Mouse (Mus musculus) lung, postnatal 14 days (tissue): ENCODE results near the gene Sema6d.

Source experiments
- DNase-seq: peaks from one replicate; pipeline ENCODE4 v3.0.0; 2021

The Sema6d gene

DNA sequence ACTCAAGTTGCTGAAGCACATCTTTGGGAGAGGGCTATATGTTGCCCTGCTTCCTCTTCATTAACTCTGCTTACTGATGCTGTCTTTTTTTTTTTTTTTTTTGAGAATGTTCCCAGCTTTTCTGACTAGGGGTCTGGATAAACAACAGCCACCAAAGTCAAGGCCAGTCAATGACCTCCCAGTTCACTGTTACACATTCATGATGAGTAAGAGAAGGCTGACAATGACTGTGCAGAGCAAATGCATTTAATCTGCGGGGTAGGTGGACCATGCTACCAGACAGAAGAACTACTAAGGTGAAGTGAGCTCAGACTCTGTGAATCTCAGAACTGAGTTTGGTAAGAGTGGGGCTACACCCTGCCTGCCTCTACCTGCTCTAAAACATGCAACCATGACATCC is 396.0 kb downstream of the Sema6d start:
- DNase-seq, result no peak

DNA sequence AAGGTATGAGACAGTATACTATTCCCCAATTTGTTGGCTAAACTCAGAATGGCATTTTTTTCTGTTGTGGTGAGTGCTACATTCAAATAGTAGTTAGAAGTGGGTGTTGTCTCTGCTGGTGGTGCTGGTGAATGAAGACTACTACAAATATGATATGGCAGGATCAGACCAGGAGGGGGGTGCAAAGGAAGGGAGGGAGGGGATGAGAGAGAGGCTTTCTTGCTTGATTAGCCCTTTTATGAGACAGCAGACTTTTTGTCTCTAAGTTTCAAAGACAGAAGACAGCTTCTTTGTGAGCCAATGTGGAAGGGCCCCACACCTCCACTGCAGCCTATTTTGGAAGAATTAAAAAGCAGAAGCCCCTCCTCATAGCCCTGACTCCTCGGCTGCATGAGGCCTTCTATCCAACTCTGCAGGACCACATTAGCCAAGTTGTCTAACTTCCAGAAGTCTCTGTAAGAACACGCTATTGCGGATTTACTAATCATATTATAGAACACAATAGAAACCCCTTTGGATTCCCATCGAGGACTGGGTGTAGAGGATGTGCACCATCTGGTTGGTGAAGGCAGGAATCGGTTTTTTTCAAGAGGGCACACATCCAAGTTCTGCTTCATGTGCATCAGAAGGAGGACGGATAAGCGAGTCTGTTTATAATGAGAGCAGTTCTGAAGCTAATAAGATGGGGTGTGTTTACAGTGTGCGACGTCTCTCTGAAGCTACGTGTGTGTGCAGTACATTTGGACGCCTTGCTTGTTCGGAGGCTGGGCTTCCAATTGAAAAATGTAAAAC is 400.4 kb downstream of the Sema6d start:
- DNase-seq, result peak; percentile 64

DNA sequence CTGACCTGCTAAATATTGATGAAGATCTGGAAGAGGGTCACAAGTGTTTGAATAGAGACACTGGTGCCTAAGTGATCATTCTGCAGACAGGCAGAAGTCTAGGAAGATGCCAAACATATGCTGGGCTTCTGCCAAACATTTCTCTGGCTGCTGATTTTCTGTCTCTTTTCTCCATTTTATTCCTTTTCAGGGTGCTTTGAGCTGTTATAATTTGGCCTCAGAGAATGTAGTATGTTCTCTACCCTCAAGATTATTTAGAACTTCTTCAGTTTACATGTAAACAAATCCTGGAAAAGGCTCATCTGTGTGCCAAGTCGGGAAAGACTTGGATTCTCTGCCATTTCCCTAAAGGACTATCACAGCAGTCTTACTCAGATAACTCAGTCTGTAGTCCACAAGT is 406.0 kb downstream of the Sema6d start:
- DNase-seq, result peak; percentile 17

DNA sequence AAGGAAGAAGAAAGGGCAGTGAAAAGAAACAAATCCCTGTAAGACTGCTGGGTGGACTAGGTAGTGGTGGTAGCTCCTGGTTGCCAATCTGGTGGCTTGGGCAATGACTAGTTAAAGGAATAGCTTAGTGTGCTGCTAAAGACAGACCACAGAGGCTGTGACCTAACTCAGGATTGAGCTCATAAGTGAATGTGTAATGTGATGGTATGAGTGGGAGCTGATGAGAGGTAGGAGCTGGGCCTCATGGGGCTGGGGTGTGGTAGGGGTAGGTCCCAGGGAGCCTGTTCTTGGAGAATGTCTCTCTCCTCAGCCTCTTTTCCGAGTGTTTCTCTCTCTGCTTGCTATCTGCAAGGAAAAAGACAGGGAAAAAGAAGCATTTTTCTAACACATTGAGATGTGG is 409.9 kb downstream of the Sema6d start:
- DNase-seq, result no peak

DNA sequence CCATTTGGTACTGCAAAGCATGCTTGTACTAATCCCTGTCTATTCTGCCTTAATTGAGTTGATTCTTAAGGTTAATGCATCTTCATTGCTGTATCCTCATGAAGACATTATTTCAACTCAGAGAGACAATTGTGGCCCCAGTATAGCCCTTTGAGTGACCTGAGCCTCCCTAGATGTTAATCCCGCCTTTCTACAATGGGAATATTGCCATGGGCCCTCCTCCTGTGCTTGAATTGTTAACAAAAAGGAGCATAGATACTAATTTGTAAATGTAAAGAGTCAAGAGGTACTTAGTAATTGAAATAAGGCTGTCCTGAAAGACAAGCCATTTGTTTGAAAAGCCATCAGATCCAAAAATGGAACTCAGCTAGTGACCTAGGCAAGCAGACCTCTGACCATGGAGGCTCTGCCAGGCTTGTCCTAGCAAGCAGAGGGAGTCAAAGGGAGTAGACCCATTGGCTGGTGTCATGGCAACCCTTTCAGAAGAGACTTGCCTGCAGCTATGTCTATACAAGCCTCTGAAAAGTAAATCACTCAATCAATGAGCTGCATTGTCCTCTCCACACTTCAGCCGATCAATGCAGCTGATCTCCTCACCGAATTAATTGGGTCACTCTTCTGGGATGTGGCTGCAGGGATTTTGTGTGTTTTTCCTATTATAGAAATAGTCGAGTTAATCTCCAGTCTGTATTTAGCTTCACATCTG is 416.2 kb downstream of the Sema6d start:
- no peak for DNase-seq

DNA sequence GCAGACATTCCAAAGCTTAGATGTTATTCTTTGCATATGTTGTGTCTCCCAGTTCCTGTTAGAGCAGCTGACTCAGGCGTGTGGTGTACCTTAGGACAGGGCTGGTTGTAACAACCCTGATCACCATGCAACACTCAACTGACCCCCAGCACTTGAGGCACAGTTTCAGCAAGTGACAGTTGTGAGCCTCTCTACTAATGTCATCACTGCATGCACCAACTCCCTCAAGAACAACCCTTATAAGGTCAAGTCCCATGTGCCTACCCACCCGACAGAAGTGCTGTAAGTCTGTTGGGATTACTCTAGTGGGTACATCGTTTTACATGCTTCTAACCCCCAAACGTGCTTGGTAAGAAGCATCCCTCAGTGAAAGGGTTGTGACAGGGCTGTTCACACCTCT is 418.0 kb downstream of the Sema6d start:
- DNase-seq, result no peak

DNA sequence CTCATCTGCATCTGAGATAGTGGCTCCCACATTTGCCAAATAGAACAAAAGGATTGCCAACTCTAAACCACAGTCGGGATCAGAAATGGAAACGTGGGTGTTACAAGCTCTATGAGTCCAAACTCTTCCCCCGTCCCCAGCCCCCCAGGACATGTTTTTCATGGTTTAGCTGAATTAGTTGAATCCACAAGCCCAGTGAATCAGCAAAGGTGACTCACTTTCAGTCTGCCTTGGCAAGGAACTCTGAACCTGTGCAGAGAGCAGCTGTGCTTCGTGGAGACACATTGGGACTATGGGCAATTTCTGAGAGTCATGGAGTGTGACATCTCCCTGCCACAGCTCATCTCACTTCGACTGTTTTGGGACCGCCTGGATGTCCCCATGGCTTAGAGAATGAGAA is 419.7 kb downstream of the Sema6d start:
- DNase-seq, result no peak

DNA sequence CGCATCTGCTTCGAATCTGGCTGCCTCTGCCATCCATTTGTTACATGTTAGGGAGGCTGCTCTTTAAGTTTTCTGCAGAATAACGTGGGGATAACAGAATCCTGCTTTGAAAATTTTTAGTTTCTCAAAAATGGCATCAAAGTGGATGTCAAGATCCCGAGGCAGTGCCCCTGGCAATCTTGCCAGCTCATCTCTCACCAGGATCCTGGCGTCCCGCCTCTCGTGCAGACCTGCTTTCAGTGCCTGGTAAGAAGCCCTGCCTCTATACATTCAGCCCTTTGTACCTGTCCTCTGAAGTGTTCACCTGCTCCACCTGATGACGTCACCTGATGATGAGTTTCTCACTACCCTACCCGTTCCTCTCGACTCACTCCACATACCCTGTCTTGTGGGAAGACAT is 422.1 kb downstream of the Sema6d start:
- no peak for DNase-seq

DNA sequence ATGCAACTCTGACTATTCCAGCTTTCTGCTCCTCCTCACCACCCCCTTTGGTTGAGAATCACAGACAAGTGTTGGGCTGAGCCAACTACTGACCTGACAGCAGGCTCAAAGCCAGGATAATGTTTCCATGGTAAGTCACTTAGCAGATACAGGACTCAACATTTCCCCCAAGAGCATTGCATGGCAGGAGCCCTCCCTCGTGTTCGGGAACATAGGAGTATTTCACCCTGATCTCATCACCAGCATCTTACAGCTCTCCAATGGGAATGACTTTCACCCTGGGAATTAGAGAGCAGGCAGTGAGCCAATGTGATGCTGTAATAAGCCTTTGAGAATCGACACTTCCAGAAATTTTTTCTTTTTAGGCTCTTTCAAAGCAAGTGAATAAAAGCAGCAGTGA is 432.7 kb downstream of the Sema6d start:
- DNase-seq, result peak; percentile 38

DNA sequence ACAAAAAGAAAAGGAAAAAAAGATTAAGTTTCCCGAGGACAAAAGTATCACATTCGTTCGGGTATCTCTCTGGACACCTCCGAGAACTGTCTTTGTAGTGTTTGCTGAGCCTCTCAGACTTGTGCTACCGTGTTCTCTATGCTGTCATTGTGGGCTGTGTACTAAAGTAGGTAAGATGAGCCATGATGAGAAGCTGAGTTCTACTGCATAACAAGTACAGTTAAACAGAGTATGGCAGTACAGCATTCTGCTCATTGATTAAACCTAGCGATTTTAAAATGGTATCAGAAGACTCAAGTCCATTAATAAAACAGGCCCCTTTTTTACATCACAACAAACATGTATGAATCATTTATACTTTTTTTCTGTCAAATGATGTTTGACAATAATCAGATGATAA is 433.9 kb downstream of the Sema6d start:
- no peak for DNase-seq

DNA sequence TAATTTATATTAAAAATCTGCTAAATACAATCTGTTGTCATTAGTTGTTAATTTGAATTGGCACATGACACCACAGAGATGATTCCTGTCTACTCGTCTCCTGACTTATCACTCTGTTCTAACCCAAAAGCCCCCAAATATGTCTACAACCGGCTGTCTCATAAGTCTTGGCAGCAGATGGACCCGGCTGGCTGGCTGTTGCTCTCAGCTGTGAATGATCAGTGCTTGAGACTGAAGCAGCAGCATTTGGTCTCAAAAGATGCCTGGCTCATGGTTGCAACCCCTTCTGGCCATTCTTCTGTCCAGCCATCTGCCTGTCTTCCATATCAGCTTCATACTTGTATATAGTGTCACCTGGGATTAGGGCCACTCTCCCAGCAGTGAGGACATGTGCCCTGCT is 434.4 kb downstream of the Sema6d start:
- DNase-seq, result peak; percentile 5

DNA sequence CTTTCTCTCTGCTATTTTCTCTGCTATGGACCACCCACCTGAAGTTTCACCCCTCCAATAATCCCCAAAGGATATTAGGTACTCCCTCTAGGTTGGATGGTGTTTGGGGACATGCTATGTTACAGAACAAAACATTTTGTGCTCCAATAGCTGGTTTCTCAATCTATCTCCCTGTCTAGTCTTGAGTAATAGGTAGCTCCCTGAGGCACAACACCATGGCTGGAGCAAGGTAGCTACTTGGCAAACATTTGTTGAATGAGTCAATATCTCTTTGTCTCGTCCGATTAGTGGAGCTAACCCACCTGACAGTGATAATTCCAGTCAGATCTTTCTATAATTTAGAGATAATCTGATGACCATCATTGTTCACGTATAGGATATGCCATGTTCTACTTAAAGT is 437.9 kb downstream of the Sema6d start:
- DNase-seq, result no peak

DNA sequence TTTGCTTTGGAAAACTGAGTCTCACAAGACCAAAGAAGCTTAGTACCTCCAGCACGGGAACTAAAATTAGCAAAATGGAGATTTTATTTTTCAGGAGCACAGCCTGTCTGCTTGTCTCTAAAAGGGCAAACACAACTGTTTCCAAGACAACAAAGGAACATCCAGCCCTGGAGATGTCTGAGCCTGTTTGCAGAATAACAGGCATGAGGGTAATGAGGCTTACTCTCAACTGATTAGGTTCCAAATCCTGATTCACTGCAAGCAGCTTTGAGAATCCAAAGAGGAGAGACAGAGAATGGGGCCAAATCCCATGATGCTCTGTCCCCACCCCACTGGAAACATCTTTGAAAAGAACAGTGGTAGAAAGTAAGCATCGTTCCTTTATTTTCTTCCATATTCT is 440.7 kb downstream of the Sema6d start:
- no peak for DNase-seq

DNA sequence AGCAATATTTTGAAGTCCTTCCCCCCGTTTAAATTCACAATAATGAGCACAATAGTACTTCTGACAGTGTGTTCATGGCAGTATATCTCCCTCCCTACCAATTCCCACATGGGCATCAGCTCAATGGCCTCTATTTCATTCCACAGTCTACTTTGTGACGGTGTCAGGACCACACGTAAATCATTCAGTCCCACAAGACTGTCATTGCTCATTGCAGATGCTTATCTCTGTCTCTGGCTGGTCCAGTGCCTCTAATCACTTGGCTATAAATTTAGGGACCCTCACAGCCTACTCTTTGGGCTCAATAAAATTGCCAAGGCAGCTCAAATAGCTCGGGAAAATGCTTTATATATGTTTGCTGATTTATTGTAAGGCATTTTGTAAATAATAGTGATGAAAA is 441.3 kb downstream of the Sema6d start:
- DNase-seq, result no peak

DNA sequence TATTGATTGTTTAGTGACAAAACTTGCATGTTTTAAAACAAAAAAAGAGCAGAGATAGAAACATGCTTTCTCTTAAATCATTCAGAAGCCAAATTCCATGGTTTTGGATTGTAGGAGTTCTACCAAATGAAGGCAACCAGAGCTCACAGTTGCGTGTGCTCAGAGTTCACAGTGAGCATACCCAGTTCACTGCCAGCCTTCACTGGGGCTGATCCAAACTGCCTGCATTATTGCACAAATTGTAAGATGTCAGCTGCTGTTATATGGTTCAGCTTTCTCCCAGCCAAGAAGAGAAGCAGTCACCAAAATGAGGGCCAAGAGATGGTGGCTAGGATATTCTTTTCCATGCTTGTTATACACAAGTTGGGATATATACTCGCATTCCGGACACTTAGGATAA is 443.1 kb downstream of the Sema6d start:
- DNase-seq, result no peak

DNA sequence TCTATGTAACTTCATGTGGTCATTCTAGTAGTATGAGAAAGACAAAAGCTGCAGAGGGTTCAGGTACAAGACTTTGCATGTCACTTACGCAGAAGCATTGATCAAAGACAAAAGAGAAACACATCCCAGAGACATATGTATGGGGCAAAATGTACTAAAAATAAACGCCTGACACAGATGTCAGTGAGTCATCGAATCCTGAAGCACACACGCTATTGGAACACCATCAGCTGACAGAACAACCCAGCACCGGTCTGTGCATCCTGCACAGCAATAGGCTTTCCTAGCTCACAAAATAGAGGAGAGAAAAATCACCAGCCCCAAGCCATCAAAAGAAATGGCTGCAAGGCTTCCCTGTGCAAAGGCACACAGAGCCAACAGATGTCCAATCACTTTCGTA is 443.8 kb downstream of the Sema6d start:
- no peak for DNase-seq

DNA sequence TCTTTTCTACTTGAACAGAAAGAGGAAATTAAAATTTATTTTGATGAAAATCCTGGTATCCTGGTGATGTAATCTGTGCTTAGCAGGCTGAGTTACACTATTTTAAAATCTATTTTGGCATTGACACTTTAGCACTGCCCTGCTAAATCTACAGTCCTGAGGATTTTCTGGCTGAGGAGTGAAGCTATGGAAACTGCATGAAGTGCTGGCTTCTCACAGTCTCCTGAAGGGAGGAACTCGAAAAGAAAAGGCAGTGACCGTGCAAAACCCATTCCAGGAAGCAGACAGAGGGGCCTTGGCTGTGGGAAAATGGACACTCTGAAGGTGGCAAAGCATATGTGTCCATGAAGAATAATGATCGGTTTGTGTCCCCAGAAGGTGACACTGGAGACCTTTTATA is 460.5 kb downstream of the Sema6d start:
- no peak for DNase-seq

DNA sequence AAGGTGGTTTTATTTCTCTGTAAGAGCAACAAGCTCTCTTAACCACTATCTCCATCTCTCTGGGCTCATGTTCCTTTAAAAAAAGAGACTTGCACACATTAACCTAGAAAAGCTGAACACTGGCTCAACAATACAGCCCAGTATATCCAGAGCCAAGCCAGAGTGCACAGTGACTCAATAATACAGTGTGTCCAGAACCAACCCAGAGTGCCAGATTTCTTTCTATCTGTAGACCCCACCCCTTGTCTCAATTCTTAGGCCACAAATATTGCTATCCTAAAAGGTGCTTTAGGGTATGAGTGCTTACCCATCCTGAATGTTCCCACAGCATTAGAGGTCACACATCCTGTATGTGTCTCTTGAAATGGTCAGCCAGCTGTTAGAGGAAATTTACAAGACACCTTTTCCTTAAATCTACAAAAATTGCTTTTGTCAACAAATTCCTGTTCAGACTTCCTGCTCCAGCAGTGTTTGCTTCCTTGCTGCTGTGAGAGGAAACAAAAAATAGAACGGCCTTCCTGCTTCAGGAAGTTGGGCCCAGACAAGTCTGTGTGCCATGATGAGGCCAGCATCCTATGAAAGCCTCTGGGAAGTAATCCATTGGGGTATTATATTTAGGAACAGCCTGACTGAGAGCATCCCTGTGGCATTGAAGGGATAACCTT is 465.1 kb downstream of the Sema6d start:
- DNase-seq, result peak; percentile 16

DNA sequence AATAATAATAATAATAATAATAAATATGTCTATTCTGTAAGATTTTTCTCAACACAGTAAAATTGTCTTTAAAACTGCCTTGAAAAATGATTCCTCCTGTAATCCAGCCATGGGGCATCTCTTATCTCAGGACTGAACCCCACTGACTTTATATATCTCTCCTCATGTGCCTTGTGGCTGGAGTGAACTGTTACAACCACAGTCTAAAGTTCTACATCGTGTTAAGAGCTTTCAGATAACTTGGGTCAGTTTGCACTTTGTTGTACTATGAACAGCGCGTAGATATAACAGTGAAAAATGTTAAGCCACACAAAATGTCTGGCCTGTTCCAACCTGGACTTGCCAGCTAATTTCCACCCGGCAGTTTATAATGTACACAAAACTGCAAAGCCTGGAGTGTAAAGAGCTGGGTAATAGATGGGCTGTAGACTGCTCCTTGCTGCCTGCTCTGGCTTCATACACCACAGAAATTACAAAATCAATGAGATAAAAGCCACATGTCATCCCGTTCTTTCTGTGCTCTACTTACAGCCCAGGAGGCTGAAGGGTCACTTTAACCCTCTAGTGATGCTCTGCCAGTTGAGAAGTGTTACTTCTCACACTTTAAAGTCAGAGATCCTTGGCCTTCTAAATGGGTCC is 467.2 kb downstream of the Sema6d start:
- no peak for DNase-seq

DNA sequence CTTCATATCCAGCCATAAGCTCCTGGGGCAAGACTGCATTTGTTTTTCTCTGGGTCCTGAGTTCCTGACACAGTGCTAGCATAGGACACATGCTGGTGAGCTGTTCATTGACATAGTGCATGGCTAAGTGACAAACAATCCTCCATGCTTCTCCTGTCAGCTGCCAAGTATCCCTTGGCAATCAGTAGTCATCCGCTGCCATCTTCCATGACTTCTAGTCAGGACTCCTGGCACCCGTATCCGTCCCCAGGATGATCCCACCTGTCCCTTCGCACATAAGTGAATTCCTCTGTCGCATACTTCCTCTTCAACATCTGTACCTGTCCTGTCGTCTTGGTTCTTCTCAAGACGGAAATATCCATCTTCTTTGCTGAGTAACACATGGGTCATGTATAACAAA is 468.3 kb downstream of the Sema6d start:
- DNase-seq, result no peak

DNA sequence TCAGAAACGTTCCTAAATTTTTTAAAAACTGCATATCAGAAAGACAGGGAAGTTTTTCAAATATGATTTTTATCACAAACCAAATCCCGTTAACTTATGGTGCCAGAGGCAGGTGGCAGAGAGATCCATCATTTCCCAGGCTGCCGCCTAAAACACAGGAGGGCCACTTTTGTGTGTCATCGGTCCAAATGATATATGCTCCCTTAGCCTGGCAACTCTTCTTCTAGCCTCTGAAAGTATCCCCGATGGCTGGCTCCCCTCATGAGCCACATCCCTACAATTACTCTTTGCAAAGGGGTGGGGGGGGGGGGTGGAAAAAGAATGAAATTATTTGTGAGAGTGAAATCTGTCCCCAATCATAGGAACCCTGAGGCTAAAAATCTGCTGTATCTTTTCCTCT is 471.9 kb downstream of the Sema6d start:
- no peak for DNase-seq

DNA sequence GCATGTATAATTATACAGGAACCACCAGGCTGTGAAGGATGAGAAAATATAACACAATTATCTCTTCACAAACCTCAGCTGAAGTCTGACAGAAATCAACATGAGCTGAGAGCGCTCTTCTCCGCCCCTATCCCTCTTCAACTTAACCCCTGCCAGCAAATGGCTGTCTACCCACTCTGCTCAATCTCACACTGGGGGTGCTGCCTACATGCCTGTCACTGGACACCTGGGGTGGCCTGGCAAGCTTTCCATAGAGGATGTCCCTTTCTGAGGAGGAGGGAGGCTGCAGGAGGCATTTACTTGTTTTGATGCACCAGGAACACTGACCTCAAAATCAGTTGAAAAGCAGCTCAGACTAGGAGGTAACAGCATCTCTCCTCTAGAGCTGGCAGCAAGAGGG is 472.3 kb downstream of the Sema6d start:
- DNase-seq, result no peak

DNA sequence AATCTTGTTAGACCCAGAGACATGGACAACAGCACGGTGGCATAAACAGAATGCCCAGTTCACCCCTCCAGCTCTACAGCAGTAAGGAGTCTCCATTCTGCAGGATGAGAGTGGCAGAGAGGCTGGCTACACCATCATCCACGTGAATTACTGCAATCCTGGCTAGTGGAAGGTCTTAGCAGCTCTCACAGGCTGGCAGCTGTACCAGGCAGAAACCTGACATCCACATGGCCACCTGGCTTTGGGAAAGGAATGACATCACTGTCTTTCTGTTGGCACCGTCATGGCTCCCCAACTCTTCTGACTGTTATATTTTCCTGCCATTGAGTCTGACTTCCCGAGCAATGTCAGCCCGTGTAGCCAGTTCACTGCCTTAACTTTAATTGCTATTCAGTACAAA is 474.0 kb downstream of the Sema6d start:
- DNase-seq, result no peak

DNA sequence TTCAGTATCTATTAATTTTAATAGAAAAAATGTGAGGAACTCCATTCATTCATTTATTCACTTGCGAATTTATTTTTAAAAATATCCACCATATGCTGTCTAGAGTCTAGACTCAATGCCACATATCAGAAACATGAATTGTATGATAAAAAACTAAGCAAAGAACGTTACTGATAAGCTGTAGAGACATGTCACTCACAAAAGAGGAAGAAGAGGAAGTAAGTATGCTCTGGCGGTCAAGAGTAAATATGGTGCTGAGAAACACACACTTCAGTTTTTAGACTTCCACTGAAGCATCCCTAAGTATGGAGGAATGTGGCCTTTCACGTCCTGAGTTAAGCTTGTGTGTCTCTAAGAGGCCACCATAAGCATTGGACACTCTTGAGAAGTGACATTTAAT is 484.0 kb downstream of the Sema6d start:
- no peak for DNase-seq
